Mouse (Mus musculus): Measurements from ENCODE around the gene Cdca4. TPM values are rescaled to one million over a fixed set of nuclear protein-coding genes. Genes with fewer than 3 reads are reported as not detected.

Cdca4 gene
- polyA plus RNA-seq, 1 experiment from 2014 or later, result 30.4 TPM

DNA sequence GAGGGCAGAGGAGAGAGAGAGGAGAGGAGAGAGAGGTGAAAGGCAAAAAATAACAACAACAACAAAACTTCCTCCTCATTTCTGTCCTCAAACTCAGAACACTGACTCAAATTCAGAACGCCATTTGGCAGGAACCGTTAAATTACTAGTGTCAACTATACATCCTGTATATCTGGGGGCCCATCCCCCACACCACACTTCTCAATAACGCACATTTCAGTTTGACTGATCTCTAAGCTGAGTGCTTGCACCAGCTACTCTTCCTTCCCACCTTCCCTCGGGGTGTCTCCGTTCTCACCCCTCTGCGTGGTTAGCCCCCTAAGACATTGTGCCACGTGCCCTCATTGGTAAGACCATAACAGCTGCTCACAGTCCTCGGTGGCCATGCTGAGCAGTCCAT lies 30.7 kb upstream of the Cdca4 start:
- no peaks in the 10 kb centered on the region for H3K9me3 ChIP-seq (ENCODE audit: low read length)
- peak overlapping the region; percentile 21; the same call in 1 of the 2 replicates for H3K9ac ChIP-seq (replicated peaks)
- TF ChIP-seq CTCF (IDR thresholded peaks at IDR 0.05; ENCODE audit: low read depth) (no peak), EP300 (IDR thresholded peaks at IDR 0.05; ENCODE audit: low read depth) (no peak)
- H3K36me3 ChIP-seq (replicated peaks; ENCODE audit: insufficient read depth, low read length), result no peaks in the 10 kb centered on the region
- WGBS (ENCODE audit: insufficient replicate concordance), result 34% methylated on average over 8 of the region's 8 CpGs
- no peaks in the 10 kb centered on the region for H3K27me3 ChIP-seq (ENCODE audit: insufficient read depth, low read length)
- DNase-seq (no peak), ATAC-seq (no peak)
- peaks cover 9% of the 10 kb centered on the region for H3K4me1 ChIP-seq (ENCODE audit: insufficient read depth)
- H3K27ac ChIP-seq (ENCODE audit: low read depth), result peak overlapping the region; percentile 24; the same call in 1 of the 2 replicates
- H3K4me3 ChIP-seq (ENCODE audit: low read depth, low read length), result no peak overlapping the region
- H3K4me2 ChIP-seq (ENCODE audit: low read depth, low read length), result peak overlapping the region; percentile 40

DNA sequence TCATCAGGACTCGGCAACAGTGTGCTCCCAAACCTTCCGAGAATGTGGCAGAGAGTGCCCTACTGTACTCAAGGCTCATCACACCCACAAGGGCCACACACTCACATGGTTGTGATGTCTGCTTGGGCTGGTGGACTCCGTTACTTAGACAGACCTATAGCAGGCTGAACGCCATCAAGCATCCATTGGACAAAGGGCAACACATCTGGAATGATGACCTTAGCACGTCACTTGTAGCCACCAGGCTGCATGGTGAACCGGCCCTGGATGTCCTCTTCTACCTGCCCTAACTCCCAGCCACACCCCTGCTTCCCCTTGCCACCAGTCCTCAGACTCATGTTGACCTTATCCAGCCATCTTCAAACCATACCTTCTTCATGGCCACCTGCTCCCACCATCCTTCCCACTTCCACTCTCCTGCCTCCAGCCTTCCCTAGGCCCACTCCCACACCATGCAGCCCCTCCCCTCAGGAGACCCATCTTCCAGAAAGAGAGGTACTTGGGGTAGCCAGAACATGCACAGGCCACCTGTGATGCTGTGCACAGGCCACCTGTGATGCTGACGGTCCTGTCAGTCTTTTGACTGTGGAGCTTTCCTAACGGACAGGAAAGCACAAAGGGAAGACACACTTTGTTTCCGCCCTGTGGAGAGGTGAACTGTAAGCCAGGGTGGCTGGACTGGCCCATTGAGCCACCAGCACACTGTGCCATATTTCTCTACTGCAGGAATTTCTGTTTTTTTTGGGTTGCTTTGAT lies 29.5 kb upstream of the Cdca4 start:
- TF ChIP-seq CTCF (IDR thresholded peaks at IDR 0.05; ENCODE audit: low read depth) (no peak), EP300 (IDR thresholded peaks at IDR 0.05; ENCODE audit: low read depth) (no peak)
- 79% methylated on average over 9 of the region's 9 CpGs for WGBS (ENCODE audit: insufficient replicate concordance)
- Histone ChIP-seq H3K4me1 (ENCODE audit: insufficient read depth) (peaks cover 9% of the 10 kb centered on the region), H3K27ac (ENCODE audit: low read depth) (no peak overlapping the region), H3K4me2 (ENCODE audit: low read depth, low read length) (no peak overlapping the region), H3K9ac (replicated peaks) (no peak overlapping the region), H3K4me3 (ENCODE audit: low read depth, low read length) (no peak overlapping the region), H3K36me3 (replicated peaks; ENCODE audit: insufficient read depth, low read length) (no peaks in the 10 kb centered on the region), H3K27me3 (ENCODE audit: insufficient read depth, low read length) (no peaks in the 10 kb centered on the region), H3K9me3 (ENCODE audit: low read length) (no peaks in the 10 kb centered on the region)
- ATAC-seq, result no peak
- no peak for DNase-seq

DNA sequence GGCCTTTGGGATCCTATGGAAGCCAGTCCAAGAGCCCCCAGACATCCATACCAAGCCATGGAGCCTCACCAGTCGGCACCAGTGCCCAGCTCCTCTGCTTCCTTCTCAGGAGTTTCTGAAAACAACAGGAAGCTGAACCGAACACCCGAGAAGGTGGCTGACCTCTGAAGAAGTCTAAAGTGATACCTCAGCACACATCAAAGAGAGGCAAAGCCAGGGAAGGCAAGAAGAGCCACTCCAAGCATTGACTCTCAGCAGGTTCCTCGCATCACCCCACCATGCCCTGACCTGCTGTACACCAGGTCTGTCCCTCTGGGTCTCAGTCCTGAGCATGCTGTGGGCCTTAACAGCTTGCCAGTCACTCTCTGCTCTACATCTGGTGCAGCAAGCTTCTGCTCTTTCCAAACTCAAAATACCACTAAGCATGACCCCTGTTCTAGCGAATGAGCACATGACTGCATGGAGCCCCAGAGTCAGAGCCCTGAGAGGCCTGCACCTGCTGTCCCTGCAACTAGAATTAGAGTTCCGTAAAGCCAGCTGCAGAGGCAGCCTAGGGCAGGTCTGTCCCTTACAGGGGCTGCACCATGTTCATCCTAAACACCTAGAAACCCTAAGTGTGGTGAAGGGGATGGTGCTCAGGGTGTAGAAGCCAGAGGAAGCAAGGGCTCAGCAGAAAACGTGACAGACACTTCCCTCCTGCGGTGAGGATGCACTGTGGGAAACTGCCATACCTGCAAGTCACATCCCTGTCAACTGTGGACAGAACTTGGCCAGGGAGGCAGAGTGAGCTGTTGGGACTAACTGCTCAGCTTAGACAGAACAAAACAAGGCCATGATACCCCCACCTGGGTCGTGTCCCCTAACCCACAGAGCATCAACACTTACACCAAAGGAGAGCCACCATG lies 28.1 kb upstream of the Cdca4 start:
- no peaks in the 10 kb centered on the region for H3K36me3 ChIP-seq (replicated peaks; ENCODE audit: insufficient read depth, low read length)
- H3K4me3 ChIP-seq (ENCODE audit: low read depth, low read length), result no peak overlapping the region
- H3K9ac ChIP-seq (replicated peaks), result no peak overlapping the region
- peak; percentile 45 for ATAC-seq
- H3K9me3 ChIP-seq (ENCODE audit: low read length), result no peaks in the 10 kb centered on the region
- 0 out of 2 replicates have a peak overlapping the region, but pooled peaks have one; percentile 22 for H3K27ac ChIP-seq (ENCODE audit: low read depth)
- no peaks in the 10 kb centered on the region for H3K27me3 ChIP-seq (ENCODE audit: insufficient read depth, low read length)
- TF ChIP-seq CTCF (IDR thresholded peaks at IDR 0.05; ENCODE audit: low read depth) (no peak), EP300 (IDR thresholded peaks at IDR 0.05; ENCODE audit: low read depth) (no peak)
- 54% methylated on average over 9 of the region's 9 CpGs for WGBS (ENCODE audit: insufficient replicate concordance)
- no peak overlapping the region for H3K4me2 ChIP-seq (ENCODE audit: low read depth, low read length)
- no peak for DNase-seq
- H3K4me1 ChIP-seq (ENCODE audit: insufficient read depth), result peaks cover 9% of the 10 kb centered on the region

DNA sequence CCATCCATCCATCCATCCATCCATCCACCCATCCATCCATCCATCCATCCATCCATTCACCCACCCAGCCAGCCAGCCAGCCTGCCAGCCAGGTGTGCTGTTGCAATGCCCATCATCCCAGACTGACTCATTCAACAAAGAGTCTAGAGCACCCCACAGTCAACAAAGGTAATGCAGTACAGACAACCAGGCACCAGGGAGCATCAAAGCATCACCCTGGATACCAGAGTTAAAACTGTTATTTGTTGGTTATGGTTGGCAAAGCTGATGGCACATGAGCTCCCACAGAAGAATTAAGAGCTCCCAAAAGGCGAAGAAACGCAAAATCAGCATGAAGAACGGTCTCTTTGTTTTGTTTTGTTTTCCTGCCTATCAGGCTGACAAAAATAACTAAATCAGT lies 27.1 kb upstream of the Cdca4 start:
- peaks cover 4% of the 10 kb centered on the region; the same call in 1 of the 2 replicates for H3K4me1 ChIP-seq (ENCODE audit: insufficient read depth)
- no peaks in the 10 kb centered on the region for H3K9me3 ChIP-seq (ENCODE audit: low read length)
- WGBS (ENCODE audit: insufficient replicate concordance), result 85% methylated on average over 3 of the region's 3 CpGs
- TF ChIP-seq EP300 (IDR thresholded peaks at IDR 0.05; ENCODE audit: low read depth) (no peak), CTCF (IDR thresholded peaks at IDR 0.05; ENCODE audit: low read depth) (peak; percentile 27; the same call in 1 of the 2 replicates)
- no peak overlapping the region for H3K9ac ChIP-seq (replicated peaks)
- no peaks in the 10 kb centered on the region for H3K36me3 ChIP-seq (replicated peaks; ENCODE audit: insufficient read depth, low read length)
- H3K27me3 ChIP-seq (ENCODE audit: insufficient read depth, low read length), result no peaks in the 10 kb centered on the region
- ATAC-seq, result no peak
- no peak overlapping the region for H3K4me2 ChIP-seq (ENCODE audit: low read depth, low read length)
- no peak overlapping the region for H3K27ac ChIP-seq (ENCODE audit: low read depth)
- no peak overlapping the region for H3K4me3 ChIP-seq (ENCODE audit: low read depth, low read length)
- no peak for DNase-seq

DNA sequence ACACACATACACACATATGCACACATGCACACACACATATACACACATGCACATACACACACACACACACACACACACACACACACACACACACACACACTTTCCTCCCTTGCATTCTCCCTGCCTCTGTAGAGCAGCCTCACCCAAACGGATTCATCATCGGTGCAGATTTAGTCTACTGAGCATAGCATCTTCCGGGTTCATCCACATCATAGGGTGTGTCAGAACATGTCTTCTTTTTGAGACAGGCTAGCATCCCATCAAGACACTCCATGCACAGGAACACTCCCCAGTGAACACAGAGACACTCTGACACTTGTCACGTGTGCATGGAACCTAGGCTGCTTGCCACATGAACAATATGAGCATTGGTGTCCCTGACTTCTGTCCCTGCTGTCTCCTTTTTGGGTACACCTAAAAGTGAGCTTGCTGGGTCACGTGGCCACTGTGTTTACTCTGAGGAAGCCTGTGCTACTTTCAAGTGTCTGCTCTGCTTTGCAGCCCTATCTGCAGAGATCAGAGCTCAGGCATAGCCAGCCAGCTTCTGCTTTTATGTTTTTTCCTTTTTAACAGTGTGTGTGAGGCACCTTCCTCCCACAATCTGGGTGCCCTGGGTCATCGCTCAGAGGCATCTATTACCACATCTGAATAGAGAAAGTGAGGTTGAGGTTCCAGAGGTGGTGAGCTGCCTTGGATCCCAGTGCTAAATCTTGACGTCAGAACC lies 25.5 kb upstream of the Cdca4 start:
- no peak overlapping the region for H3K4me3 ChIP-seq (ENCODE audit: low read depth, low read length)
- no peak for TF ChIP-seq CTCF (IDR thresholded peaks at IDR 0.05; ENCODE audit: low read depth)
- no peak for TF ChIP-seq EP300 (IDR thresholded peaks at IDR 0.05; ENCODE audit: low read depth)
- H3K27ac ChIP-seq (ENCODE audit: low read depth), result no peak overlapping the region
- H3K9me3 ChIP-seq (ENCODE audit: low read length), result no peaks in the 10 kb centered on the region
- ATAC-seq (no peak), DNase-seq (no peak)
- H3K36me3 ChIP-seq (replicated peaks; ENCODE audit: insufficient read depth, low read length), result no peaks in the 10 kb centered on the region
- H3K27me3 ChIP-seq (ENCODE audit: insufficient read depth, low read length), result no peaks in the 10 kb centered on the region
- 54% methylated on average over 7 of the region's 7 CpGs for WGBS (ENCODE audit: insufficient replicate concordance)
- no peak overlapping the region for H3K9ac ChIP-seq (replicated peaks)
- no peak overlapping the region for H3K4me2 ChIP-seq (ENCODE audit: low read depth, low read length)
- peaks cover 1% of the 10 kb centered on the region; the same call in 1 of the 2 replicates for H3K4me1 ChIP-seq (ENCODE audit: insufficient read depth)

All from liver, postnatal 0 days (tissue).